Mouse (Mus musculus) limb, embryonic 14.5 days (tissue): Measurements from ENCODE around the gene Msmb. TPM values are rescaled to one million over a fixed set of nuclear protein-coding genes. Genes with fewer than 3 reads are reported as not detected.
"Not testable (repeated sequence)": the region's sequence is repeated elsewhere in the genome, so short reads cannot be mapped to it uniquely, and the experiment has no call there.

ENCODE experiments used
- ATAC-seq: fragments of 200-750 bp; cut with Nextera tagmentation; 2 replicates; pipeline ENCODE4 v1.8.0; 2017; ENCODE audit warnings: low read depth, moderate number of reproducible peaks, moderate TSS enrichment; ENCODE audit not compliant: low FRiP score
- DNase-seq: peaks from one replicate; pipeline ENCODE4 v3.0.0-alpha.2; 2015; ENCODE audit warnings: low spot score
- H3K27ac ChIP-seq: fragments of 300-500 bp; sonication (generic); replicated peaks from 2 replicates; pipeline ENCODE4 v1.5.1; 2014; ENCODE audit warnings: low read depth, mild to moderate bottlenecking, low read length, moderate library complexity, mixed read lengths
- H3K27me3 ChIP-seq: fragments of 300-500 bp; sonication (generic); 2 replicates; pipeline ENCODE4 v1.6.1; 2014; ENCODE audit warnings: low read length, mixed read lengths; ENCODE audit not compliant: control insufficient read depth, insufficient read depth
- H3K36me3 ChIP-seq: fragments of 300-500 bp; sonication (generic); 2 replicates; pipeline ENCODE4 v1.6.1; 2014; ENCODE audit warnings: mild to moderate bottlenecking, low read length, moderate library complexity, mixed read lengths; ENCODE audit not compliant: control insufficient read depth, insufficient read depth
- H3K4me1 ChIP-seq: fragments of 300-500 bp; sonication (generic); 2 replicates; pipeline ENCODE4 v1.6.1; 2014; ENCODE audit warnings: antibody characterized with exemption, low read length, mixed read lengths; ENCODE audit not compliant: control insufficient read depth, insufficient read depth
- H3K4me2 ChIP-seq: fragments of 300-500 bp; sonication (generic); replicated peaks from 2 replicates; pipeline ENCODE4 v1.6.1; 2014; ENCODE audit warnings: low read depth, mild to moderate bottlenecking, low read length, moderate library complexity; ENCODE audit not compliant: severe bottlenecking
- H3K4me3 ChIP-seq: fragments of 300-500 bp; sonication (generic); replicated peaks from 2 replicates; pipeline ENCODE4 v1.5.1; 2014; ENCODE audit warnings: low read length
- H3K9ac ChIP-seq: fragments of 300-500 bp; sonication (generic); 2 replicates; pipeline ENCODE4 v1.6.1; 2014; ENCODE audit warnings: mild to moderate bottlenecking, low read depth, low read length, moderate library complexity; ENCODE audit not compliant: severe bottlenecking
- H3K9me3 ChIP-seq: fragments of 300-500 bp; sonication (generic); 2 replicates; pipeline ENCODE4 v1.6.1; 2016; ENCODE audit warnings: low read length; ENCODE audit not compliant: control insufficient read depth
- POLR2A ChIP-seq: fragments of 200-500 bp; IDR thresholded peaks from 2 replicates; pipeline ENCODE4 v1.8.0; 2012; ENCODE audit warnings: inconsistent platforms, mild to moderate bottlenecking, moderate library complexity, borderline replicate concordance; ENCODE audit not compliant: insufficient read depth, insufficient read length; ENCODE audit errors: extremely low read depth
- WGBS: fragments of 180-500 bp; shearing (Covaris S2); extraction: QIAGEN DNeasy Blood & Tissue Kit; methylation state at CpG from one replicate; pipeline ENCODE4 v1.1.7; 2014; 5-methylcytosine and 5-hydroxymethylcytosine counted together
- polyA plus RNA-seq, 2 experiments: library from polyadenylated mRNA; depleted of rRNA in 1 of 2; stranded (reverse) in 1 of 2; unstranded in 1 of 2; fragments of >200 nt; fragmentation: Nextera tagmentation in 1 of 2; extraction: Ambion mirVana in 1 of 2; gene quantifications; 2 replicates each; pipeline versions ENCODE4 v1.2.1 to v1.2.3; 2012 to 2014

Gene Msmb
- polyA plus RNA-seq, 2 experiments, result not detected

DNA sequence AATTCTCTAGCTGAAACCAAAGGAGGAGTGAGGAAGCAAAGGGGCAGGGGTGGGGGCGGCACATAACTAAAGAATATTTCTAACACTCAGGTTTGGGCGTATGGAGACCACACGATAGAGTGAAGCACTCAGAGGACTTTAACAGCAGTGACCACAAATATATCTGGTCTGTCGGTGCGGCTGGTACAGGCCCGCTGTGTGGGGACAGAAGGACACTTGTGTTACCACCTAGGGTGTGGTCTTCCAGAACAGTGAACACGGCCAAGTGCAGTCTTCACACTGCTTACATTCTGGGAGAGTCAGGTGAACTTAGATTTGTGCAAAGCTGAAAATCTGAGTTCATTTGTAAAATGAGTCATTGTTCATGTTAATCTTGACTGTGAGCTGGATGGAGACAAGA, 44.1 kb upstream of the Msmb start:
- DNase-seq (no peak), ATAC-seq (no peak)
- Histone ChIP-seq H3K4me3 (no peak overlapping the region), H3K4me1 (no peaks in the 10 kb centered on the region), H3K9me3 (no peaks in the 10 kb centered on the region), H3K9ac (no peak overlapping the region), H3K4me2 (no peak overlapping the region), H3K27me3 (no peaks in the 10 kb centered on the region), H3K27ac (no peak overlapping the region), H3K36me3 (peaks cover 55% of the 10 kb centered on the region)
- no peak for TF ChIP-seq POLR2A
- 94% methylated on average over 7 of the region's 7 CpGs for WGBS

DNA sequence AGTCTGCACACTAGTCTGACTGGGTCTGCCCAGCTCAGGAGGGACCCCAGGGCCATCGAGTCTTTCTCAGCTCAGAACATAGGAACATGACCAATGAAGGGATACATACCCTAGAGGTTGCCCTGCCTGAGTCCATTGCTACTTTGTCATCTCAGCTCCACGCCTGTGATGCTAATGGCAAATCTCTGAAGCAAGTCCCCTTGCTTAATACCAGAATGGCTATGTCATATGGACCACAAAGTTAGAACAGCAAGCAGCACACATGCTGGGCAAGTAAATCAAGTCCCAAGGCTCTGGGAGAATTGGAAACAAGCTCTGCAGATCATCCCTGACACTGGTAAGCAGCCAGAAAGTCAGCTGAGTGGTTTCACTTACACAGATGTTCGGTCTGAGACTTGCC, 42.9 kb upstream of the Msmb start:
- DNase-seq, result no peak
- Histone ChIP-seq H3K4me3 (no peak overlapping the region), H3K4me1 (no peaks in the 10 kb centered on the region), H3K9me3 (no peaks in the 10 kb centered on the region), H3K27ac (no peak overlapping the region), H3K27me3 (no peaks in the 10 kb centered on the region), H3K9ac (no peak overlapping the region), H3K36me3 (peaks cover 49% of the 10 kb centered on the region), H3K4me2 (no peak overlapping the region)
- ATAC-seq, result no peak
- WGBS, result 89% methylated on average over 3 of the region's 3 CpGs
- no peak for TF ChIP-seq POLR2A

DNA sequence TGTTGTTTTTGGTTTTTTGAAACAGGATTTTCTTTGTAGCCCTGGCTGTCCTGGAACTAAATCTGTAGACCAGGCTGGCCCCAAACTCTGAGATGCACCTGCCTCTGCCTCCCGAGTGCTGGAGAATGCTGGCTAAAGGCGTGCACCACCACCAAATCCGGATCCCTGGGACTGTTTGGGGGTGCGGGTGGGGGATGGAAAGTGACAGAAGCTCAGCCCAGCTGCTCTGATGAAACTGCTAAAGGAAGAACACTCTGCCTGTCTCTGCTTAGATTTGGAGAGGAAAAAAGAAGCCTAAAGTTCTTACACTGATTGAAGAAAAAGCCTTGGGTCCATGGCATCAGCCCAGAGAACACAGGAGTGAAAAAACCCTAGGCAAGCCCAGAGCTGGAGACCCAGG, 38.3 kb upstream of the Msmb start:
- ATAC-seq (no peak), DNase-seq (no peak)
- peaks cover 27% of the 10 kb centered on the region for H3K36me3 ChIP-seq
- H3K27me3 ChIP-seq, result no peaks in the 10 kb centered on the region
- H3K9me3 ChIP-seq, result no peaks in the 10 kb centered on the region
- H3K4me2 ChIP-seq, result no peak overlapping the region
- WGBS, result 82% methylated on average over 4 of the region's 4 CpGs
- no peak for TF ChIP-seq POLR2A
- H3K4me1 ChIP-seq, result no peaks in the 10 kb centered on the region
- no peak overlapping the region for H3K9ac ChIP-seq
- no peak overlapping the region for H3K27ac ChIP-seq
- no peak overlapping the region for H3K4me3 ChIP-seq

DNA sequence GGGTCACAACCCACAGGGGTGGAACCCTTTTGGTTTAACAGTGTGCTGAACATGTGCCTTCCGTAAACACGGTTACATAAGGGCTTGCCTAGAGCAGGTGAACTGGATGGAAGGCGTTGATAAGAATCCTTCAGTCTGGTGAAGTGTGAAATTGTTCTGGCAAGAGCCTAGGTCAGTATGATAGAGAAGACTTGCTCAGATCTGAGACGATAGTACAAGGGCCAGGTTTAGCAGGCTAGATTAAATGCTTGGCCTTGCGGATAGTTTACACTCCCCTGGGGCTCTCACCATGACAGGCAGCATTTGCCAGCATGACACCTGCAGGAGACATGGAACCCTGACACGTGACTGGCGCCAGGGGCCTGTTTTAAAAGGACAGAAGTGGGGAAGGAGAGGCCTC, 36.2 kb upstream of the Msmb start:
- ATAC-seq (no peak), DNase-seq (no peak)
- TF ChIP-seq POLR2A, result no peak
- Histone ChIP-seq H3K27me3 (no peaks in the 10 kb centered on the region), H3K4me1 (no peaks in the 10 kb centered on the region), H3K9ac (no peak overlapping the region), H3K4me3 (no peak overlapping the region), H3K27ac (no peak overlapping the region), H3K36me3 (peaks cover 9% of the 10 kb centered on the region; the same call in 1 of the 2 replicates), H3K4me2 (no peak overlapping the region), H3K9me3 (no peaks in the 10 kb centered on the region)
- 48% methylated on average over 7 of the region's 7 CpGs for WGBS

DNA sequence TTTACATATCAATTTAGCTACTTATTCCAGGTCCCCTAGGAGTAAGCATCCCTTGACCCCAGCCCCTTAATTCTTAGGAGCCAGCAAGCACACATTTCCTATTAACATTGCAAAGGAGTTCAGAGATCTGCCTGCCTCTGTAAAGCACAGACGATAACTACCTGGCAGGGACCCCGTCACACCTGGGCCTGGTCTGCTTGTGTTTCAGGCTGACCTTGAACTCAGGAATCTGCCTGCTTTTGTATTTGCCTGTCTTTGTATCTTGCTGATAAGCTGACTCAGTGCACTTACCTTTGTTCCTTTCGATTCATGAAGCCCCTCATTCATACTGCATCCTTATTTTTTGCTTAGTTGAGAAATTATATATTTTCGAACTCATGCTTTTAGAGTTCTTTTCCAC, 34.9 kb upstream of the Msmb start:
- no peak for TF ChIP-seq POLR2A
- Histone ChIP-seq H3K4me1 (no peaks in the 10 kb centered on the region), H3K36me3 (peaks cover 5% of the 10 kb centered on the region; the same call in 1 of the 2 replicates), H3K9ac (no peak overlapping the region), H3K4me3 (no peak overlapping the region), H3K9me3 (no peaks in the 10 kb centered on the region), H3K27me3 (no peaks in the 10 kb centered on the region), H3K27ac (no peak overlapping the region), H3K4me2 (no peak overlapping the region)
- DNase-seq, result no peak
- no peak for ATAC-seq
- 83% methylated on average over 4 of the region's 4 CpGs for WGBS

DNA sequence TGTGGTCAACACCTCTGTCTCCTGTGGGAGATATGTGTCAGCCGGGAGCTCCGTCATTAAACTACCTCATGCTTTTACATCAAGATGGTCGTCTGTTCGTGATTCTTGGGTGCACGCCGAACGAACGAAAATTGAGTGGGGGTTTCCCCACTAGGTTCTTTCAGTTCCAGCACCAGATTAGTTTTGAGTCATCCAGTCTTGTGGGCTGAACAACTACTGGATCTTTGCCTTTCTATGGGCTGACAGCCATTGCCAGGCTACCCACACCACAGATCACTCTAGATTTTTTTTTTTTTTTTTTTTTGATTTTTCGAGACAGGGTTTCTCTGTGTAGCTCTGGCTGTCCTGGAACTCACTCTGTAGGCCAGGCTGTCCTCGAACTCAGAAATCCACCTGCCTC, 29.7 kb upstream of the Msmb start:
- not testable (repeated sequence) for H3K27ac ChIP-seq, H3K4me1 ChIP-seq, DNase-seq, H3K9me3 ChIP-seq, H3K4me2 ChIP-seq, H3K9ac ChIP-seq, H3K4me3 ChIP-seq, H3K27me3 ChIP-seq, ATAC-seq, H3K36me3 ChIP-seq
- whole genome bisulfite sequencing, result 91% methylated on average over 10 of the region's 10 CpGs
